Mouse (Mus musculus): ENCODE measurements around the gene Lsg1.

- TF ChIP-seq CTCF (IDR thresholded peaks at IDR 0.05; ENCODE audit: low read depth) (no peak), EP300 (optimal IDR thresholded peaks at IDR 0.05) (no peak)
Measured at GRCm38 (mm10) chr16:30535075-30535474, 52.3 kb downstream of the Lsg1 start.

All from stomach, postnatal 0 days (tissue).